Mouse (Mus musculus): ENCODE data around the gene Cdca7l. TPM values are rescaled to one million over a fixed set of nuclear protein-coding genes. Genes with fewer than 3 reads are reported as not detected.
"Not testable (repeated sequence)": the region's sequence is repeated elsewhere in the genome, so short reads cannot be mapped to it uniquely, and the experiment has no call there.

Gene Cdca7l
- 4.6 and 5.8 TPM in 2 replicates for polyA plus RNA-seq (2015; fragmentation: Nextera tagmentation; extraction: Ambion mirVana)

DNA sequence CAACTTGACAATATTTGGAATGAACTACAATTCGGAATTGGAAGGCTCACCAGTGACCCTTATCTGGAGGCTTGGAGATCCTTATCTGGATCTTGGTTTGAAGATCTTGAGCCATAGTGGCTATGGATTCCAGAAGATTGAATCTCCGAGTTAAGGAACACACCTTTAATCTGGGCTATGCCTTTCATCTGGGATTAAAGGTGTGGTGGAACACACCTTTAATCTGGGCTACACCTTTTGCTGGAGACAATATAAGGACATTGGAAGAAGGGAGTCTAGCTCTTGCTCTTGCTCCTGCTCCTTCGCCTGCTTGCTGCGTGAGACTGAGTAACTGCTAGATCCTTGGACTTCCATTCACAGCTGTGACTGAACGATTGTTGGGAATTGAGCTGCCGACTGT lies at the start of gene Cdca7l:
Gene Cdca7l (plus strand): TSS at position 301 of the 400 bp plus-strand sequence.
- not testable (repeated sequence) for H3K27ac ChIP-seq; ATAC-seq (ENCODE audit: low FRiP score); H3K36me3 ChIP-seq; H3K9ac ChIP-seq; H3K4me2 ChIP-seq; H3K9me3 ChIP-seq; H3K4me3 ChIP-seq
- peaks cover 22% of the 10 kb centered on the region for H3K27me3 ChIP-seq
- 86% methylated on average over 1 of the region's 6 CpGs for WGBS
- H3K4me1 ChIP-seq (replicated peaks) = peaks cover 34% of the 10 kb centered on the region

DNA sequence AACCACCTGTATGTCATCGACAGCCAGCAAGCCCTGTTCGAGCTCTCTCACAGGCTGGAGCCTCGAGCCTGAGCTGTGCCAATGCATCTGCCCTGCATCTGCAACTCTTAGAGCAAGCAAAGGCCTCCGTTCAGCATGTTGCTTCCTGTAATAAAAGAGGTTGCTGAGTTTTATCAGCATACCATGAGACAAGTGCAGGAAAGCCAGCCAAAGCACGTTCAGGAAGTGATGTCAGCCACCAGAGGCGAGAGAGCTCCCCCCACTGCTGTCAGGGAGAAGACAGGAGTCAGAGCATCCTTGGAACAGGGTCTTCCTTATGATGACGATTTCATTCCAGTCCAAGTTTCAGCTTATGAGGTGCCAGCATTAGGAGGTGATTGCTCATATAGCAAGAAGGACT lies 48.1 kb upstream of the Cdca7l start:
- ATAC-seq (ENCODE audit: low FRiP score) = no peak
- H3K4me2 ChIP-seq = no peak overlapping the region
- H3K4me3 ChIP-seq = no peak overlapping the region
- no peak overlapping the region for H3K9ac ChIP-seq
- WGBS = 82% methylated on average over 7 of the region's 7 CpGs
- H3K4me1 ChIP-seq (replicated peaks) = peaks cover 26% of the 10 kb centered on the region
- peaks cover 52% of the 10 kb centered on the region for H3K36me3 ChIP-seq
- H3K27me3 ChIP-seq = no peaks in the 10 kb centered on the region
- H3K27ac ChIP-seq = no peak overlapping the region; the same call in 1 of the 2 replicates
- no peaks in the 10 kb centered on the region for H3K9me3 ChIP-seq

- H3K4me2 ChIP-seq = no peak overlapping the region
- no peak overlapping the region for H3K27ac ChIP-seq
- WGBS = 89% methylated on average over 5 of the region's 5 CpGs
- peaks cover 7% of the 10 kb centered on the region for H3K4me1 ChIP-seq (replicated peaks)
- no peak overlapping the region for H3K4me3 ChIP-seq
- H3K9me3 ChIP-seq = no peaks in the 10 kb centered on the region
- no peak for ATAC-seq (ENCODE audit: low FRiP score)
- no peak overlapping the region for H3K9ac ChIP-seq
- H3K36me3 ChIP-seq = peaks cover 40% of the 10 kb centered on the region
- H3K27me3 ChIP-seq = no peaks in the 10 kb centered on the region
Measured at GRCm38 (mm10) chr12:117760373-117760772, 43.7 kb upstream of the Cdca7l start.

GRCm38 (mm10) chr12:117760846-117761245 lies 43.2 kb upstream of the Cdca7l start:
- no peak overlapping the region for H3K4me2 ChIP-seq

DNA sequence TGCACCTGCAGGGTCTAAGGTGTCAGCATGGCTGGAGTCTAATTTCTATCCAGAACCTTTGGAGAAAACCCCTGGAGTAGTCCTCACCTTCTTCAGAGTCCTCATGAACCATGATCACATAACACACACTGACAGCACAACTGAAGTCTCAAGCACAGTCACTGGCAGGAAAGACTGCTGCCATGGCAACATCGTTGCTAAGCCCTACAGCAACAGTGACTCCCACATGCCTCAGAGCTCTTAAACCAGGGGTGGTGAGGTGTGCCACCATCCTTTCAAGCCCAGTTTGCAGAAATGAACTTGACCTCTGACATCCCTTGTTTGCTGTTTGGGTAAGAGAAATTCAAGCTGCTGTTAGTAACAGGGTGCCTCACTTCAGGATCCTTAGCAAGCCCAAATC lies 42.4 kb upstream of the Cdca7l start:
- Histone ChIP-seq H3K36me3 (peaks cover 27% of the 10 kb centered on the region), H3K4me2 (no peak overlapping the region), H3K4me3 (no peak overlapping the region), H3K27ac (no peak overlapping the region), H3K4me1 (replicated peaks) (peaks cover 7% of the 10 kb centered on the region), H3K9me3 (no peaks in the 10 kb centered on the region), H3K27me3 (0 out of 2 replicates have a peak, but pooled peaks cover 4% of the 10 kb centered on the region), H3K9ac (no peak overlapping the region)
- ATAC-seq (ENCODE audit: low FRiP score) = 0 out of 2 replicates have a peak, but pooled peaks have one; percentile 41
- 45% methylated on average over 1 of the region's 1 CpGs for WGBS

More at GRCm38 (mm10) chr12:117760846-117761245, 43.2 kb upstream of the Cdca7l start:
- no peak overlapping the region for H3K4me3 ChIP-seq
- 0 out of 2 replicates have a peak, but pooled peaks cover 2% of the 10 kb centered on the region for H3K27me3 ChIP-seq
- H3K36me3 ChIP-seq = peaks cover 36% of the 10 kb centered on the region
- no peak overlapping the region for H3K9ac ChIP-seq
- no peak overlapping the region for H3K27ac ChIP-seq
- ATAC-seq (ENCODE audit: low FRiP score) = no peak
- H3K4me1 ChIP-seq (replicated peaks) = peaks cover 7% of the 10 kb centered on the region
- no peaks in the 10 kb centered on the region for H3K9me3 ChIP-seq

DNA sequence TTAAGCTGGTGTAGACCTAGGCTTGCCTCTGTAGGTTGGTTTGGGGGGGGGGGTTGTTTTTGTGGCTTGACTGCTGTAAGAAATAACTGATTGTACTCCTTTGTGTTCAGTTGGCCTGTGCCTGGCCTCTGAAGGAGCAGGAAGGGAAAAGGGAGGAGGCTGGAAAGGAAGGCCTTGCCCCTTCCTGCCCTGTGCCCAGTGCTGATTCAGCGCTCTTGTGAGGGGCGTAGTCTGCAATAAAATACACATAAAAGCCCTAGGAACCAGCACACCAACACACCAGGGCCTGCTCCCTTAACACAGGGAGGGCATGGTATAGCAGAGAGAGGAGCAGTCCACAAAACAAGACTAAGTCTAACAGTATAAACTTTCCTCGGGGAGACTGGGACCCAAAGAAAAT lies 40.8 kb upstream of the Cdca7l start:
- 86% methylated on average over 3 of the region's 3 CpGs for WGBS
- H3K27ac ChIP-seq = no peak overlapping the region
- H3K4me2 ChIP-seq = no peak overlapping the region
- 0 out of 2 replicates have a peak, but pooled peaks cover 4% of the 10 kb centered on the region for H3K27me3 ChIP-seq
- H3K4me3 ChIP-seq = no peak overlapping the region
- ATAC-seq (ENCODE audit: low FRiP score) = no peak
- peaks cover 12% of the 10 kb centered on the region for H3K36me3 ChIP-seq
- peaks cover 7% of the 10 kb centered on the region for H3K4me1 ChIP-seq (replicated peaks)
- H3K9ac ChIP-seq = no peak overlapping the region
- no peaks in the 10 kb centered on the region for H3K9me3 ChIP-seq

- no peak for ATAC-seq (ENCODE audit: low FRiP score)
- Histone ChIP-seq H3K4me2 (no peak overlapping the region), H3K27ac (no peak overlapping the region), H3K4me1 (replicated peaks) (peaks cover 7% of the 10 kb centered on the region), H3K9ac (no peak overlapping the region), H3K4me3 (no peak overlapping the region), H3K27me3 (0 out of 2 replicates have a peak, but pooled peaks cover 6% of the 10 kb centered on the region), H3K36me3 (peaks cover 1% of the 10 kb centered on the region), H3K9me3 (no peaks in the 10 kb centered on the region)
- 9% methylated on average over 7 of the region's 7 CpGs for WGBS
Measured at GRCm38 (mm10) chr12:117764839-117765238, 39.2 kb upstream of the Cdca7l start.

- 6% methylated on average over 5 of the region's 5 CpGs for WGBS
- 0 out of 2 replicates have a peak, but pooled peaks have one; percentile 37 for ATAC-seq (ENCODE audit: low FRiP score)
- no peak overlapping the region for H3K4me2 ChIP-seq
Measured at GRCm38 (mm10) chr12:117769113-117769512, 35.0 kb upstream of the Cdca7l start.

GRCm38 (mm10) chr12:117770211-117770610 lies 33.9 kb upstream of the Cdca7l start:
- Histone ChIP-seq H3K9me3 (no peaks in the 10 kb centered on the region), H3K4me1 (replicated peaks) (0 out of 2 replicates have a peak, but pooled peaks cover 2% of the 10 kb centered on the region), H3K36me3 (no peaks in the 10 kb centered on the region), H3K4me2 (no peak overlapping the region), H3K9ac (no peak overlapping the region), H3K27ac (no peak overlapping the region), H3K4me3 (no peak overlapping the region), H3K27me3 (peaks cover 27% of the 10 kb centered on the region)
- 28% methylated on average over 2 of the region's 2 CpGs for WGBS
- ATAC-seq (ENCODE audit: low FRiP score) = no peak

More at GRCm38 (mm10) chr12:117769113-117769512, 35.0 kb upstream of the Cdca7l start:
- H3K27me3 ChIP-seq = peaks cover 27% of the 10 kb centered on the region
- no peak overlapping the region for H3K4me3 ChIP-seq
- H3K9ac ChIP-seq = no peak overlapping the region
- no peaks in the 10 kb centered on the region for H3K9me3 ChIP-seq
- H3K36me3 ChIP-seq = no peaks in the 10 kb centered on the region
- H3K4me1 ChIP-seq (replicated peaks) = 0 out of 2 replicates have a peak, but pooled peaks cover 2% of the 10 kb centered on the region
- no peak overlapping the region for H3K27ac ChIP-seq

- no peak for ATAC-seq (ENCODE audit: low FRiP score)
- no peaks in the 10 kb centered on the region for H3K36me3 ChIP-seq
- H3K4me2 ChIP-seq = no peak overlapping the region
- peaks cover 23% of the 10 kb centered on the region for H3K27me3 ChIP-seq
- no peaks in the 10 kb centered on the region for H3K9me3 ChIP-seq
- H3K9ac ChIP-seq = no peak overlapping the region
- H3K4me3 ChIP-seq = no peak overlapping the region
- H3K4me1 ChIP-seq (replicated peaks) = 0 out of 2 replicates have a peak, but pooled peaks cover 2% of the 10 kb centered on the region
- no peak overlapping the region for H3K27ac ChIP-seq
- 78% methylated on average over 4 of the region's 4 CpGs for WGBS
Measured at GRCm38 (mm10) chr12:117771156-117771555, 32.9 kb upstream of the Cdca7l start.

DNA sequence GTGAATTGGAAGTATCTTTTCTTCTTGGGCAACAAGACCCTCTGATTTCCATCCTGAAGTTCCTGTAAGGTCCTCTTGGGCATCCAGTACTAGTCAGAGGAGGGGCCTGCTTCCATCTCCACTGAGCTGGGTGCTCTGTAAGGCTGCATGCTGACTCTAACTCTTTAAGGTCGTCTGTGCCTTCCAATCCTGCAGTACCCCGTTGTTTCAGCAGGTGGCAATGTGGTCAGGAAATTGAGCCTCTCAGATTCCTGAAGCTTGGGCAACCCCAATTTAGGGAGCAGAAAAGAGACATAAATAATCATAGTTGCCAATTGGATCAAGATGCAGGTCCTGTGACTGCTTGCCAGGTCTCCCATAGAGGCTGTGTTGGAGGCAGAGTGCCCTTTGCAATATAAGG lies 31.5 kb upstream of the Cdca7l start:
- H3K36me3 ChIP-seq = no peaks in the 10 kb centered on the region
- peaks cover 23% of the 10 kb centered on the region for H3K27me3 ChIP-seq
- H3K4me1 ChIP-seq (replicated peaks) = 0 out of 2 replicates have a peak, but pooled peaks cover 2% of the 10 kb centered on the region
- no peaks in the 10 kb centered on the region for H3K9me3 ChIP-seq
- no peak overlapping the region for H3K4me3 ChIP-seq
- no peak overlapping the region for H3K9ac ChIP-seq
- ATAC-seq (ENCODE audit: low FRiP score) = 0 out of 2 replicates have a peak, but pooled peaks have one; percentile 44
- 0% methylated on average over 2 of the region's 2 CpGs for WGBS
- no peak overlapping the region for H3K27ac ChIP-seq
- no peak overlapping the region for H3K4me2 ChIP-seq

DNA sequence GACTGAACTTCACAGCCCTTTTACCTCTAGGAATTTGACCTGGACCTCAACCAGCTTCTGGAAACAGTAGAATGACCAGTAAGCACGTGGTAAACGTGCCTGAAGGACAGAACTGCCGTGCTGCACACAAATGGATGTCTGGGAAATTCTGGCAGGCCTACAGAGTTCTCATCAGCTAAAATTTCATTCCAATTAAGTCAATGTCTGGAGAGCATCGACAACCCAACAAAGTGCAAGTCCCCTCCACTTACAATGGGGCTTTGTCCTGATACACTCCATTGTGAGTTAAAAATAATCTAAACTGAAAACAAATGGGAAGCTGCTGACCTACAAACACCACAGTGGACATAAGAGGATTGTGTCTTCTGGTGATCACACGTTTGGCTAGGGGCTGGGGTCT lies 27.2 kb upstream of the Cdca7l start:
- Histone ChIP-seq H3K4me3 (no peak overlapping the region), H3K36me3 (no peaks in the 10 kb centered on the region), H3K27ac (no peak overlapping the region), H3K4me1 (replicated peaks) (no peaks in the 10 kb centered on the region), H3K4me2 (no peak overlapping the region), H3K9ac (no peak overlapping the region), H3K9me3 (no peaks in the 10 kb centered on the region), H3K27me3 (peaks cover 4% of the 10 kb centered on the region; the same call in 1 of the 2 replicates)
- WGBS = 71% methylated on average over 5 of the region's 5 CpGs
- no peak for ATAC-seq (ENCODE audit: low FRiP score)

GRCm38 (mm10) chr12:117781360-117781759 lies 22.7 kb upstream of the Cdca7l start:
- Histone ChIP-seq H3K9ac (no peak overlapping the region), H3K27me3 (no peaks in the 10 kb centered on the region), H3K4me1 (replicated peaks) (0 out of 2 replicates have a peak, but pooled peaks cover 5% of the 10 kb centered on the region), H3K27ac (no peak overlapping the region), H3K36me3 (no peaks in the 10 kb centered on the region), H3K4me3 (no peak overlapping the region), H3K4me2 (no peak overlapping the region), H3K9me3 (no peaks in the 10 kb centered on the region)
- WGBS = 51% methylated on average over 2 of the region's 2 CpGs
- no peak for ATAC-seq (ENCODE audit: low FRiP score)
